Mouse (Mus musculus): ENCODE measurements around the gene Gm49333.

- TF ChIP-seq POLR2A (IDR thresholded peaks at IDR 0.05; ENCODE audit: control insufficient read depth in 1 of 2, insufficient read depth in 1 of 2, low read depth in 1 of 2, low read length in 2 of 2, poor library complexity in 1 of 2) (no peak), SMC3 (IDR thresholded peaks at IDR 0.05; ENCODE audit: low read depth, low read length) (no peak), BHLHE40 (IDR thresholded peaks at IDR 0.05; ENCODE audit: borderline replicate concordance, low read depth, low read length) (no peak), E2F4 (IDR thresholded peaks at IDR 0.05; ENCODE audit: borderline replicate concordance, low read depth, low read length) (no peak), JUND (IDR thresholded peaks at IDR 0.05; ENCODE audit: low read depth, low read length) (no peak)
Observed at GRCm38 (mm10) chr16:20638367-20638766, 27.0 kb downstream of the Gm49333 start.

All from MEL (cell line).